In the genomic region with DNA sequence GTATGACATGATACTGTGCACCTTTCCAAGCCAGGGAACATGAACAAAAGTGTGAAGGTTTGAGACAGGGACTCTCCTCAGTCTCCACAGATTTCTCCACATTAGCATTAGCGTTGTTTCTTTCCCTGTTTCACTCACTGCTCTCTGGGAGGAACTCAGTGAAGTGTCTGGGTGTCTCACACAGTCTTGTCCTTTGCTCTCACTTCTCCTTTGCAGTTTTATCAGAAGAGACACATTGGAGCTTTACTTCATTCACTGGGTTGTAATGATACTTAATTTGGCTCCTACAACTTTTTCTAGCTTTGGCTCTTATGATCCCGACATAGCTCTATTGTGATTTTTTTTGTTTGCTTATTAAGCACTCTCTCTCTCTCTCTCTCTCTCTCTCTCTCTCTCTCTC, we compare ENCODE assay signal across 20 mouse cellular contexts. TPM values are rescaled to one million over a fixed set of nuclear protein-coding genes. Genes with fewer than 3 reads are reported as not detected.
DNase-seq lines count a peak whose midpoint lies in the region; ATAC-seq and TF ChIP-seq lines count a peak whose summit lies in the region.
"Had no signal": no experiment of that assay in that cellular context is flagged by ENCODE, and none has a peak within 500 bp of the region (broad histone marks: within the 10 kb centered on the region; RNA-seq: fewer than 3 reads in every experiment).

No protein-coding gene starts in this region.

- no peak for DNase-seq in heart, postnatal 25 days (ENCODE audit: low spot score)
- peak; percentile 53 for DNase-seq in CH12.LX (ENCODE audit: extremely low read depth)
- no peak for DNase-seq in urinary bladder, adult 2 months (ENCODE audit: low spot score)
- no peak for DNase-seq in gastrocnemius, postnatal 4 days (ENCODE audit: low spot score in 2 of 2)
- DNase-seq in ovary, postnatal 14 days (ENCODE audit: low spot score), result no peak
- DNase-seq: adrenal gland, postnatal 10 days; cerebellum, adult 11-12 months; cerebellum, adult 9-10 months; cerebellum, postnatal 36 days; forebrain, postnatal 0 days; gastrocnemius, postnatal 14 days had no signal

- no peaks in the 10 kb centered on the region for H3K27me3 ChIP-seq in heart, embryonic 14.5 days (ENCODE audit: control insufficient read depth, insufficient read depth, low read length)
- no peaks in the 10 kb centered on the region for H3K27me3 ChIP-seq in CH12.LX (replicated peaks)
- H3K27me3 ChIP-seq in myocyte (ENCODE audit: control insufficient read depth, insufficient read depth, insufficient read length), result no peaks in the 10 kb centered on the region
- H3K27me3 ChIP-seq: forebrain, embryonic 13.5 days; intestine, embryonic 15.5 days had no signal

- H3K4me3 ChIP-seq in heart, embryonic 14.5 days (ENCODE audit: control insufficient read depth in 1 of 2, insufficient read depth in 1 of 2, low read depth in 1 of 2, low read length in 2 of 2), result no peak overlapping the region
- no peak overlapping the region for H3K4me3 ChIP-seq in CH12.LX (replicated peaks in 1 of 3; ENCODE audit: low read depth in 2 of 3, low read length in 2 of 3, poor library complexity in 1 of 3)
- no peak overlapping the region for H3K4me3 ChIP-seq in myocyte
- H3K4me3 ChIP-seq: embryonic facial prominence, embryonic 10.5 days; forebrain, embryonic 13.5 days; hindbrain, embryonic 10.5 days; intestine, embryonic 15.5 days had no signal

- dilution Hi-C loops in CH12.LX (cut with MboI; ENCODE audit: extremely low pct_ligation_motif_present, extremely low pct_unique_long_range_greater_than_20kb, low sequenced_read_pairs), result no loop called here

- H3K79me2 ChIP-seq in CH12.LX (replicated peaks; ENCODE audit: control insufficient read depth, extremely low read depth, insufficient read depth, poor library complexity, severe bottlenecking), result peaks cover 6% of the 10 kb centered on the region
- peaks cover 94% of the 10 kb centered on the region for H3K79me2 ChIP-seq in myocyte (ENCODE audit: control insufficient read depth, insufficient read depth)

- WGBS in heart, embryonic 14.5 days, result 66% methylated on average over 2 of the region's 2 CpGs

- no peak overlapping the region for H3K27ac ChIP-seq in heart, embryonic 14.5 days (replicated peaks in 1 of 2; ENCODE audit: control insufficient read depth in 1 of 2, insufficient read depth in 1 of 2, low read depth in 2 of 2, low read length in 2 of 2)
- H3K27ac ChIP-seq in CH12.LX (ENCODE audit: insufficient read depth, low read depth), result no peak overlapping the region
- H3K27ac ChIP-seq: embryonic facial prominence, embryonic 10.5 days; forebrain, embryonic 13.5 days; hindbrain, embryonic 10.5 days; hindbrain, embryonic 14.5 days; intestine, embryonic 15.5 days had no signal

- TF ChIP-seq RAD21 in CH12.LX (IDR thresholded peaks at IDR 0.05; ENCODE audit: low read depth, low read length), result no peak

- intact Hi-C loops in heart, postnatal 25 days (cut with DNase I), result loop anchor here (10.0 kb wide), 1 partner anchor 156 kb away; a partner anchor contains a TSS

- peaks cover 52 to 84% of the 10 kb centered on the region in 2 experiments for H3K4me1 ChIP-seq in heart, embryonic 14.5 days (ENCODE audit: control insufficient read depth in 2 of 2, insufficient read depth in 2 of 2, low read length in 2 of 2)
- H3K4me1 ChIP-seq in CH12.LX (ENCODE audit: control insufficient read depth in 1 of 2, insufficient read depth in 2 of 2), result peaks cover 13 to 98% of the 10 kb centered on the region in 2 experiments

- 0 out of 2 replicates have a peak overlapping the region, but pooled peaks have one; percentile 34 for H3K9ac ChIP-seq in heart, embryonic 14.5 days (ENCODE audit: low read length)
- no peak overlapping the region for H3K9ac ChIP-seq in CH12.LX (ENCODE audit: insufficient read depth, low read depth)
- H3K9ac ChIP-seq: forebrain, embryonic 13.5 days; forebrain, postnatal 0 days; hindbrain, embryonic 14.5 days; intestine, embryonic 15.5 days had no signal

- H3ac ChIP-seq in myocyte (ENCODE audit: control insufficient read depth, insufficient read length), result no peak overlapping the region

- peak; percentile 67 for TF ChIP-seq EP300 in CH12.LX (IDR thresholded peaks at IDR 0.05; ENCODE audit: low read length)

- no peak for ATAC-seq in heart, embryonic 14.5 days (ENCODE audit: insufficient number of reproducible peaks, insufficient read depth, low FRiP score, low read depth)
- ATAC-seq in granulocyte monocyte progenitor cell, adult 5-6 weeks (replicated peaks; ENCODE audit: poor library complexity, severe bottlenecking), result peak; percentile 53
- ATAC-seq: forebrain, embryonic 13.5 days; forebrain, postnatal 0 days; intestine, embryonic 15.5 days had no signal

- in situ Hi-C loops in CH12.LX (cut with MboI; ENCODE audit: low pct_ligation_motif_present, low pct_unique_long_range_greater_than_20kb, low sequenced_read_pairs), result no loop called here

- H3K4me2 ChIP-seq in heart, embryonic 14.5 days (ENCODE audit: low read length), result no peak overlapping the region
- H3K4me2 ChIP-seq in CH12.LX (ENCODE audit: insufficient read depth, low read depth, poor library complexity, severe bottlenecking), result no peak overlapping the region
- H3K4me2 ChIP-seq in myocyte (ENCODE audit: low read depth), result peak overlapping the region; percentile 16
- H3K4me2 ChIP-seq: forebrain, embryonic 13.5 days; heart, embryonic 11.5 days; hindbrain, embryonic 14.5 days; intestine, embryonic 15.5 days had no signal

- TF ChIP-seq POLR2A in CH12.LX (IDR thresholded peaks at IDR 0.05; ENCODE audit: low read depth, low read length) (no peak), myocyte (IDR thresholded peaks at IDR 0.05; ENCODE audit: insufficient read length, low read depth) (no peak)

- TF ChIP-seq CTCF in CH12.LX (conservative IDR thresholded peaks at IDR 0.05 in 1 of 2, IDR thresholded peaks at IDR 0.05 in 1 of 2; ENCODE audit: low read depth in 2 of 2, low read length in 2 of 2), result no peak

- H3K9me3 ChIP-seq in heart, embryonic 14.5 days (ENCODE audit: control insufficient read depth, low read length), result no peaks in the 10 kb centered on the region
- H3K9me3 ChIP-seq in CH12.LX (replicated peaks; ENCODE audit: low read length), result no peaks in the 10 kb centered on the region
- H3K9me3 ChIP-seq: embryonic facial prominence, embryonic 10.5 days; forebrain, embryonic 13.5 days; hindbrain, embryonic 10.5 days; intestine, embryonic 15.5 days had no signal

- 0 out of 2 replicates have a peak, but pooled peaks cover 7% of the 10 kb centered on the region for H3K36me3 ChIP-seq in heart, embryonic 14.5 days (ENCODE audit: control insufficient read depth, insufficient read depth, low read length)
- peaks cover 0 to 26% of the 10 kb centered on the region in 2 experiments for H3K36me3 ChIP-seq in CH12.LX (replicated peaks in 1 of 2; ENCODE audit: control insufficient read depth in 1 of 2, insufficient read depth in 1 of 2, low read length in 1 of 2)
- H3K36me3 ChIP-seq in myocyte (ENCODE audit: control insufficient read depth, insufficient read depth), result no peaks in the 10 kb centered on the region
- H3K36me3 ChIP-seq: intestine, embryonic 15.5 days had no signal

TF ChIP-seq in CH12.LX, 34 proteins besides CTCF, POLR2A, EP300 and RAD21:
- TF ChIP-seq HCFC1 (IDR thresholded peaks at IDR 0.05; ENCODE audit: low read depth, low read length) (no peak), JUND (conservative IDR thresholded peaks at IDR 0.05; ENCODE audit: low read depth, low read length) (0 out of 2 replicates have a peak, but pooled peaks have one; percentile 16), USF1 (IDR thresholded peaks at IDR 0.05; ENCODE audit: low read depth, low read length) (no peak), IRF4 (IDR thresholded peaks at IDR 0.05; ENCODE audit: low read depth, low read length) (peak; percentile 73), KAT2A (IDR thresholded peaks at IDR 0.05; ENCODE audit: insufficient replicate concordance, low read length) (no peak)

TF ChIP-seq in myocyte, 11 proteins besides CTCF, POLR2A, EP300 and RAD21 (continues in another document):
- no peak for TF ChIP-seq MYOG (IDR thresholded peaks at IDR 0.05; ENCODE audit: control insufficient read depth in 1 of 3, insufficient read depth in 1 of 3, insufficient read length in 2 of 3, low read depth in 2 of 3)
- TF ChIP-seq POLR2AphosphoS2 (IDR thresholded peaks at IDR 0.05; ENCODE audit: insufficient read length, low read depth), result no peak
- TF ChIP-seq REST (IDR thresholded peaks at IDR 0.05; ENCODE audit: insufficient read depth, insufficient read length), result no peak
- no peak for TF ChIP-seq TCF12 (IDR thresholded peaks at IDR 0.05; ENCODE audit: insufficient read depth, poor library complexity, severe bottlenecking)
- no peak for TF ChIP-seq CEBPB (IDR thresholded peaks at IDR 0.05; ENCODE audit: insufficient read depth, poor library complexity, severe bottlenecking)
- TF ChIP-seq SRF (IDR thresholded peaks at IDR 0.05; ENCODE audit: control insufficient read depth, insufficient read length, low read depth), result no peak
- no peak for TF ChIP-seq USF1 (IDR thresholded peaks at IDR 0.05; ENCODE audit: low read depth)
- TF ChIP-seq MAX (IDR thresholded peaks at IDR 0.05; ENCODE audit: low read depth), result no peak
- no peak for TF ChIP-seq MYOD1 (IDR thresholded peaks at IDR 0.05; ENCODE audit: control insufficient read depth in 1 of 3, insufficient read length in 2 of 3, low read depth in 2 of 3)
- no peak for TF ChIP-seq TCF3 (IDR thresholded peaks at IDR 0.05; ENCODE audit: insufficient read length, low read depth)

RNA-seq across cellular contexts. Expression of a gene that starts 7.1 kb away (rescaled TPM):
- polyA plus RNA-seq in heart, embryonic 14.5 days (2014; fragmentation: Nextera tagmentation; extraction: Ambion mirVana), result 47.3 and 48.3 TPM in 2 replicates
- total RNA-seq in heart, postnatal 25 days (2021), result 10 to 100 TPM; 74.7 to 76.9 TPM
- 21.0 and 21.3 TPM in 2 replicates for total RNA-seq in CH12.LX (2012; rRNA removed)
- 16.9 and 18.0 TPM in 2 replicates for total RNA-seq in CH12.LX (2014; rRNA removed)
- 26.5 and 27.0 TPM in 2 replicates for polyA plus RNA-seq in CH12.LX (2012; ENCODE audit: insufficient read length, low read depth)
- 13.8 and 13.9 TPM in 2 replicates for total RNA-seq in granulocyte monocyte progenitor cell, adult 5-6 weeks (2014; fragmentation: Nextera tagmentation)
- 20.6 and 22.8 TPM in 2 replicates for total RNA-seq in granulocyte monocyte progenitor cell, adult 5-6 weeks (2017)
- 94.9 TPM for polyA plus RNA-seq in myocyte (2012; fragmentation: generic; extraction: Trizol)
- polyA plus RNA-seq in urinary bladder, adult 2 months (2012; rRNA removed), result 41.8 and 47.8 TPM in 2 replicates
- 10 to 100 TPM; 32.9 to 35.7 TPM for total RNA-seq in gastrocnemius, postnatal 4 days (2021)

RNA-seq across cellular contexts. Expression of a gene that starts 28.4 kb away (rescaled TPM):
- 0.09 TPM in 2 replicates for polyA plus RNA-seq in heart, embryonic 14.5 days (2014; fragmentation: Nextera tagmentation; extraction: Ambion mirVana)
- total RNA-seq in heart, postnatal 25 days (2021), result 1 to 10 TPM in 1 of 2 experiments, under 1 TPM in 1; 0.91 to 1.2 TPM
- total RNA-seq in CH12.LX (2012; rRNA removed) (13.6 and 16.1 TPM in 2 replicates), CH12.LX (2014; rRNA removed) (8.7 and 9.5 TPM in 2 replicates)
- polyA plus RNA-seq in CH12.LX (2012; ENCODE audit: insufficient read length, low read depth) (14.5 and 15.9 TPM in 2 replicates), myocyte (2012; fragmentation: generic; extraction: Trizol) (15.5 TPM)
- total RNA-seq in granulocyte monocyte progenitor cell, adult 5-6 weeks (2014; fragmentation: Nextera tagmentation), result 6.6 and 7.0 TPM in 2 replicates
- total RNA-seq in granulocyte monocyte progenitor cell, adult 5-6 weeks (2017), result 6.2 and 8.9 TPM in 2 replicates
- 6.2 and 7.2 TPM in 2 replicates for polyA plus RNA-seq in urinary bladder, adult 2 months (2012; rRNA removed)
- total RNA-seq in gastrocnemius, postnatal 4 days (2021), result 1 to 10 TPM in 1 of 2 experiments, under 1 TPM in 1; 0.98 to 1.5 TPM
